Mouse (Mus musculus) cerebellum, postnatal 25 days (tissue): Measurements from ENCODE around the gene Abca9.

Experiments
- DNase-seq, 2 experiments: peaks; one replicate each; pipeline ENCODE4 v3.0.0; 2021; ENCODE audit warnings: mixed read lengths in 2 of 2

Abca9 gene

DNA sequence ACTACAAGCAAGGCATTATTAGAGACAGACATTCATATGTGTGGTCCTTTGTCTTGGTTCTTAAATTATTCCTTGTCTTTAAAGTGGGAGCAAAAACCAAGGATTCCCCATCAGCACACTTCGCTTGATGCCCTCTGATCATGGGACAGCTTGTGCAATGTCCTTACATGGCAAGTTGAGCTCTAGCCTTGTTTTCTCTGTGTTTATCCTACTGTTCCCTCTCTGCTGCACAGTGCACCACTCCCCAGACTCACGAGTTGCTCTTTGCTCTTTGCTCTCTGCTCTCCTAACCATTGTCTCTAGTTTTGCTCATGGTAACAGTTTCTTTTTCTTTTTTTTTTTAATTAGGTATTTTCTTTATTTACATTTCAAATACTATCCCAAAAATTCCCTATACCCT, 107.9 kb downstream of the Abca9 start:
- DNase-seq = no peak

DNA sequence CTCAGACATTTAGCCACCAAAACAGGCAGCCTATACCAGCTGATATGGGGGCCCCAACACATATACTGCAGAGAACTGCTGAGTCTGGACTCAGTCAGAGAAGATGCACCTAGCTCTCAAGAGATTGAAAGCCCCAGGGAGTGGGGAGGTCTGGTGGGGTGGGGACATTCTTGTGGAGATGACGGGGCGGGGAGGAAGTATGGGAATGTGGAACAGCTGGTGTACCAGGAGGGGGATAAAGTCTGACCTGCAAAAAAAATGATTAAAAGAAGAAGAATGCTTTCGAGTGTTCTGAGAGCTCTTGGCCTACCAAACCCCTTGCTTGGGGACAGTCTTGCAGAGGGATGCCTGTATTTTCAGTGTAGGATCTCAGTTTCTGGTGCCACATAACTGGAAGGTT, 114.3 kb downstream of the Abca9 start:
- no peak for DNase-seq
